Mouse (Mus musculus) spleen, postnatal 14 days (tissue): ENCODE measurements around the gene Cstb.
"Not testable (repeated sequence)": the region's sequence is repeated elsewhere in the genome, so short reads cannot be mapped to it uniquely, and the experiment has no call there.

Experiments
- DNase-seq, 2 experiments: peaks; one replicate each; pipeline ENCODE4 v3.0.0; 2021 to 2022; ENCODE audit warnings: low spot score in 2 of 2

Gene Cstb

DNA sequence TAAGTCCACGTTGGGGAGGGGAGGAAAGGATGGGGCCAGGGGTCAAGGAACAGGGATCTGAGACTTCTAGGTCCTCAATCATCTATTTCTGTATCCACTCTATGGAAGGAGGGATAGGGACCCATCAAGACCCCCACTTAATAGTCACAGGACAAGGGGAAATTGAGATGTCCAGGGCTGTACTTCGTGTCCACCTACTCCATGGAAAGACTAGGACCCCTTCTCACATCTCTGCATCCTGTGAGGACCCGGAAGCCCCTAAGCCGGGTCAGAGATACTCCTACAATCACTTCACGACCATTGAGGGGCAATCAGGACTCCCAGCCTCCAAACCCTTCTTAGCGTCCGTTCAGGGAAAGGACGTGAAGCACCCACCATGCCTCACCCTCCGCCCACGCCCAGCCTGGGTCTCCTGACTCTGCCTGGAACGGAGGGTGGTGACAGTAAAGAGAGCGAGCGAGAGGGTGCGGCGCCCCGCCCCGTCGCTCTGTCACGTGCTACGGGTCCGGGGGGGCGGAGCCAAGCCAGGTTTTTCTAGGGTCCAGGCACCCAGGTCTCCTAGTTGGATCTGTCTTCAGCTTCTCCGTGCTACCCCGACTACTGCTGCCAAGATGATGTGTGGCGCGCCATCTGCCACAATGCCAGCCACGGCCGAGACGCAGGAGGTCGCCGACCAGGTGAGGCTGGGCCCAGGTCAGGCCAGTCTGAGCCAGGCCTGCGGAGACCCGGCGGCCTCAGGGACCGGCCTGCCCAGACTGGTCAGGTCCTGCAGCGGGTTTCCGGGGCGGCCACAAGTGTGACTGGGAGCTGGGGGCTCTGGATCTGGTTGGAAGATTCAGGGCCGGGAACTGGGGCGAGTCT lies at the start of gene Cstb:
Cstb (plus strand) TSS at position 489 of the 861 bp plus-strand sequence.
- DNase-seq = peak; percentile 65 to 74

DNA sequence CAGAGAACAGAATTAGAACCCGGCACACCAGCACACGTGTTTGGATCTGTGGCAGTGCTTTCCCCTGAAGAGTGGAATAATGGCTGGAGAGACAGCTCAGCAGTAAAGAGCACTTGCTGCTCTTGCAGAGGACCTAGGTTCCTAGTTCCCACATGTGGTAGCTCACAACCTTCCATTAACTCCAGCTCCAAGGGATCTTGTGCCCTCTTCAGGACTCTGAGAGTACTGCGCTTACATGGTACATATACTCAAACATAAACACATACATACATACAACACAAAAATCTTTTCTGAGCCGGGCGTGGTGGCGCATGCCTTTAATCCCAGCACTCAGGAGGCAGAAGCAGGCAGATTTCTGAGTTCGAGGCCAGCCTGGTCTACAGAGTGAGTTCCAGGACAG lies 47.0 kb upstream of the Cstb start:
- DNase-seq = no peak

DNA sequence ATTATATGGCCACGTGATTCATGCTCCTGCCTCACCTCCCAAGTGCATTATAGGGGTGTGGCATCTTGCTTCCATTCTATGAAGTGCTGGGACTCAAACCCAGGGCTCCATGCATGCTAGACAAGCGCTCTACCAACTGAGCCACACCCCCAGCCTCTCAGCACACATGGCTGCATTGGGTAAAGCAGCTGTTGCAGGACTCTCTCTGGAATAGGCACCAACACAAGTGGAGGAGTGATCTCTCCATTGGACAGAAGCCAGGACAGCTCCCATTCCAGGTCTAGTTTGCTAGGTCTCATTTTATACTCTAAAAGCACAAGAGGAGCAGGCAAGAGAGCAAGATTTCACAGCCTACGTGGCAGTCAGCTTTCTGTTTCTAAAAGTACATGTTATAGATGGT lies 41.9 kb upstream of the Cstb start:
- no peak for DNase-seq

DNA sequence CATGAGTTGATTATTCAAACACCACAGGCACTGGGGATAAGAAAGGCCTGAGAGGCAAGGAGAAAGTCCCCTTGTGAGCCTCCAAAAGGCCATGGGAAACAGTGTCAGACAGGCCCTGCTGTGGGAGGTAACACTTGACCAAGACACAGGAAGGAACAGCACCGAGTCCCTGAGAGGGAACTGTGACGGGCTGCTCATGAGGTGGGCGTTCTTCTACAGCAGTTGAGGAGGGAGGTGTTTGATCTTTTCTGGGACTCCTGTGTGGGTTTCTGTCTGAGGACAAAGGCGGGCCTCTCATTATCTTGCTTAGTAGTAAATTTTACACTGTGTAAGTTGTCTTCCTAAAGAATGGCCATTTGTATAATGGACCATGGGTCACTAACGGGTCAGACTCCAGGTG lies 39.9 kb upstream of the Cstb start:
- no peak for DNase-seq

DNA sequence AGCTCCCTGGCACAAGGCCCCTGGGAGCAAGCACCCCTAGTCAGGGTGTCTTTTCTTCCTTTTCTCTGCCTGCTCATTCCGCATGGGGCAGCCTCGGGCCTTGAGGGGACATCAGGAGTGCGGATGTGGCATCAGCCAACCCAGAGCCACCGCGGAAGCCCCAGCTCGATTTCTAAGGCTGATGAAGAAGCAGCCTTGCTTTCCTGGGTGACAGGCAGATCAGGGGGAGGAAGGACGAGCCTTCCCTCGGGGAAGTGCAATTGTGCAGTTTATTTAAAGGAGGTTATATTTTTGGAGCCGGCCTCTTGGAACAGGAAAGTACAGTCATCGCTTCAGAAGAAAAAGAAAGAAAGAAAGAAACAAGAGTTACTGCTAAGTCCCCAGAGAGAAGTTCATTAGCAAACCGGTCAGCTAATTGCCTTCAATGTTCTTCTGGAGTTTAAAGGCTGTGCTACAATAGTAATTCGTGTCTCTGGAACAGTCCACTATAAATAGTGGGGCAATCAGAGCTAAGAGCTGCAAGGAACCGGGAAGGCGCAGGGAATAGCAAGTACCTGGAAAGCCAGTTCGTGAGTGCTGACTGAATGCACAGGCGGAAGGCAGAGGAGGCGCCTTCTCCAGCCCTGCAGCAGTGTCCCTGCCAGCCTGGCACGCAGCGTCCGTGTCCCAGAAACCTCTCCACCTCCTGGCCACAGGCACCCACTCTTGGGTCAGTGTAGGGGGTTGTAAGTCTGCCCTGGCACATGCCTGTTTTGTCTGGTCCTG lies 37.1 kb upstream of the Cstb start:
- DNase-seq = no peak

DNA sequence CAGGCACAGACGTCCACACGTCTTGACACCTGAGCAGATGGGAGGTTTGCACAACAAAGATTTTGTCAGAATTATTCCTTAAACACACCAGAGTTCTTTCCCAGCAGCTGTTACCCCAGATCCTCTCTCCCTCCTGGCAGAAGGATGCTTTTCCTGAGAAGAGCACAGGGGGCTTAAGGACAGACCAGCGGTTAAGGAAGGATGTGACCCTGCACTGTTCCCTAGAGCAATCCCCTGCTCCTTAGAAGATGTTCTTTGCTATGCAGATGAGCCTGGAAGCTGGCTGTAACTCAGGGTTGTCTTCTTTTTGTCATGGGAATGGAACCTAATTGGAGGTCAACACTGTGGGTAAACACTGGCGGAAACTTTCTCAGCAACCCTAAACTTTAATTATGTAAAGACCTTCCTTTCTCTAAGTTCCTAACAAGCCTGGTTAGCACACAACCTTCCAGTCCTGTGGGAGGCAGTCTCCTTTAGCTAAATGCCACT lies 34.4 kb upstream of the Cstb start:
- DNase-seq = no peak

DNA sequence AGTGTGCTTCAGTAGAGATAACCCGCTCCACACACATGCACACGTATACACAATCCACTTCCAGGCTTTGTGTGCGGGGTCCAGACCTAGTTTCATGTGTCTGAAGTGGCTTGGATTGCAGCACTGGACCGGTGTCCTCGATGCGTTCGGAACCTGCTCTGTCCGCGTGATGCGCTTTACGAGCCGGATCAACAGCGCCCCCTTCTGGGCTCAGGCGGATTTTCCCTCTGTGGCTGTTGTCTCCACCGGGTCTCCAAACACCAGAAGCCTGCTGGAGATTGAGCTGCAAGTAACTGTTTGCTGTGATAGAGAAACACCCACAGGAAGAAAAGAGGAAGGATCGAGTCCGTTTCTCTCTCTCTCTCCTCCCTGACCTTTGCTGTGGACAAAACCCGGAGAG lies 33.4 kb upstream of the Cstb start:
- peak; percentile 62 to 80 for DNase-seq

DNA sequence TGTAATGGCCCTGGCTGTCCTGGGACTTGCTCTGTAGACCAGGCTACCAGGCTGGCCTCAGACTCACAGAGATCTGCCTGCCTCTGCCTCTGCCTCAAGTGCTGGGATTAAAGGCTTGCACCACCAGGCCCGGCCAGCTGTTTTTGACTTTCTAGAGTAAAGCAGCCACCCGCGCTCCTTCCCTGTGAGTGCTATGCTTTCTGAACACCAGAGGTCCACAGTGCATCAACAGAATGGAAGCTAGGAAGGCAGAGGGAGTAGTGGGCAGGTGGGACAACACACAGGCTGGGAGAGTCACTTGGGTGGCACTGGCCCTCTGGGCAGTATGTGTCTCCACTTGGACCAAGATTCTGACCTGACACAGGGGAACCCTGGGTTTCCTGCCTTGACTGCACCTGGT lies 30.1 kb upstream of the Cstb start:
- DNase-seq = no peak

DNA sequence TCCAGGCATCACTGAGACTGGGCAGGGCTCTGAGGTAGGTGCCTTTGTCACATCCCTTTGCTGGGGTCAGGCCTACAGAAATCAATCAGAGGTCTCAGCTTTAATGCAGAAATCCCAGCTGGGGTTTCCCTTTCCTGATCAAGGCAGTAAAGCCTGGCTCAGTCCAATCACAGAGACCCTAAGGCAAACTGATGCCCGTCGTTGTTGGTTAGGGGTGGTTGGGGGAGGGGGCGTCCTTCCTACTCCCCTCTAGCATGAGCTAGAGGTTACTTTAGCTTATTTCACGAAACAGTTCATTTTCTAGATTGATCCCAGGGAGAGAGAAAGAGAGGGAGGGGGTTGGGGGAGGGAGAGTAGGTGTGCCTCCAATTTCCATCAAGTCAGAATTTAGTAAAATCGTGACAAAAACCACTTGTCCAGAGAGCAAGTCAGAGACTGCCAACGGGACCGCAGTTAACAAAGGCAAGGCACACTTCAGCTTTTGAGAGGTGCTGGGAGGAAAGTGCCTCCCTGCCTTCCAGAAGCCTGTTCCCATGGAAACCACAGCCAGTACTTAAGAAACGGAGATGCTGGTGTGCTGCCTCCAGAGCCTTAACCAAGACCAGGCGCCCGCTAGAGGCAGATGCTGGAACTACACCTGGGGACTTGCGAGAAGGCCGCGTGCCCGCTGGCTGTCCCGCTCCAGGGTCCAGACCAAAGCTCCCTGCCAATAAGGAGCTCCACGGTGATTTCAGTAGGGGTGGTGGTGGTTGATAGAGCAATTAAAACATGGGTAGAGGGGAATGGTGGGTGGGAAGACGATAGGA lies 29.4 kb upstream of the Cstb start:
- DNase-seq = peak; percentile 84 to 94

DNA sequence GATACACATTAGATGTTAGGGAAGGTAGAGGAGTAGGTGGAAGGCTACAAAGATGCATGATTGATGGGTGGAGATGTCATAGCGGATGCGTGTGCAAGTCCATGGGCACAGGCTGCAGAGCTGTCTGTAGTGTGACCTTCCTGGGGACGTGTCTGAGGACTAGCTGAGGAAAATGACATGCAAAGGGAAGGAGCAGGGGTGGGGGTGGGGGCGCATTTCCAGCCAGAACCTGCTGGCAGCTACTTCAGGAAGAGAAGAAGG lies 28.9 kb upstream of the Cstb start:
- no peak for DNase-seq

DNA sequence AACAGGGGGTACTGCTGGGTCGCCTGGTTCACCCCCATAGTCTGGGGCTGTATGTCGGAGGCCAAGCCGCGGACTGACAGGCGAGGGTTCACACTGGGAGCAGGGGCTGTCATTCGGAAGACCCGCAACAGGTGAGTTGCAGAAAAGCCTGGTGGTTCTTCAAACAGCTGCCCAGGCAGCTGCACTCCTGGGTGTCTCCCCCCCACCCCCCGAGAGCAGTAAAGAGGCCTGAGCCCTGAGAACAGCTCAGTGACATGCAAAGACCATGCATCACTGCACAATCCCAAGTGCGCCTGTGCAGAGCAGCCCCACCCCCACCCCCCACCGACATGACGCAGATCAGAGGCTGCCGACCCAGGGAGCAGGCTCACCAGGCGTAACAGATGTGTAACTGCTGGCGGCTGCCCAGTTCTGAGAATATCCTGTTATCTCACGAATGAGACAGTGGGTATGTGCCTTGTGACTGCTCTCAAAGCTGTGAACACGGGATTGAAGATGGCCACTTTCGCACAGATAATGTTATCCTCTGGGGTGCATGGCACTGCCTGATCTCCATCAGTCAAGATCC lies 26.3 kb upstream of the Cstb start:
- no peak for DNase-seq

DNA sequence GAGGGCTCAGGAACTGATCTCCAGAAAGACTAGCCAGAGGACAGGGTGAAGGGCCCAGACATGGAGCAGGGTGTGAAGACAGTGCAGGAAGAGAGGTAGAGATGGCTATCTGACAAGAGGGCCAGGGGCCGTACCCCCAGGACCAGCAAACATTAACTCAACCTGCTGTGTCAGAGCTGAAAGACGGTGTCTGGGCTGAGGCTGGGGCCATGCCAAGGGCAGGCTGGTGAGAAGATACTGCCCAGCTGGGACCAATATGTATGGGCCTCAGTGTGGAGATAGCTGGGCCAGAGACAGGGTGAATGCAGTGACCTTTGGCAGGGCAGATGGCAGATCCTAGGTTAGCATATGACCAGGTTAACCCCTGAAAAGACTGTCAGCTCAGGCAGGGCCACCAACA lies 24.3 kb upstream of the Cstb start:
- DNase-seq = no peak

DNA sequence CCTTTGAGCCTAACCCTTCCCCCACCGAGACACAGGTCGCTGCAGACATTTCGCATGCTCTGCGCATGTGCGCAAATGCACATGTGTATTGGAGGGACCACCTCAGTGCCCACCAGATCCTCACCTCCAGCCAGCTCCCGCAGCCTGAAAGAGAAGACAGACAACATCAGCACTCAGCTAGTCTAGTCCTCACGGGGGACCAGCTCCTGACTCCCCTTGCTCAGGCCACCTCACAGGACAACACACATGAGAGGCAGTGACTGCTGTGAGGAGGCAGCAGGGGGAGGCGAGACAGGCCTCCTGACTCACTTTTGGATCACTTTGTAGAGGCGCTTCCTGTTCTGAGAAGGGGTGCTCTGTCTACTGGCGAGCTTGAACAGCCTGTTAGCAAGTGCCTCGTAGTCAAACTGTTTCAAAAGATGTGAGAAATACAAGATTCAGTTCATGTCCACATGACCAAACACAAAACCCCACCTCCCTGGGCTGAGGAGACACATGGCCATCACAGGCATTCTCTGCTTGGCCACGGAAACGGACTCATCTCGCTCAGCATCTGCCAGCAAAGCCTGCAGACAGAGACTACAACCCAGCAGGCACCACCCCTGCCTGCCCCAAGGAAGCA lies 23.1 kb upstream of the Cstb start:
- DNase-seq = no peak

DNA sequence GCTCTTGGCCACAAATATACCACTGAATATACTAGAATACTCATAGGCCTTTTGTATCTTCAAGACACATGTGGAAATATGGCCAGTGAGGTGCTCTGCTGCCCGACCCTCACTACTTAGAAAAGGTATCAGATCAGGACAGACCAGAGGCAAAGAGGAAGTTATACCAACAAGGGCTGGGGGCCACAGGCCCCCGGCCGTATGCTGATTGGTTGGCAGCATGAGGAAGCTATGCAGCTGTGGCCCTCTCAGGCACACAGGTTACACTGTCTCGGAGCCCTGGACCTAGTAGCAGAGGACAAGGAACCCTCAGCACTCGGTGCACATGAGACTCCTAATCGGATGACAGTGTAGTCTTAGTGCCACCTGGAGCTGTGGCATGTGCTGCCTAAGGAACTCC lies 19.3 kb upstream of the Cstb start:
- DNase-seq = no peak

DNA sequence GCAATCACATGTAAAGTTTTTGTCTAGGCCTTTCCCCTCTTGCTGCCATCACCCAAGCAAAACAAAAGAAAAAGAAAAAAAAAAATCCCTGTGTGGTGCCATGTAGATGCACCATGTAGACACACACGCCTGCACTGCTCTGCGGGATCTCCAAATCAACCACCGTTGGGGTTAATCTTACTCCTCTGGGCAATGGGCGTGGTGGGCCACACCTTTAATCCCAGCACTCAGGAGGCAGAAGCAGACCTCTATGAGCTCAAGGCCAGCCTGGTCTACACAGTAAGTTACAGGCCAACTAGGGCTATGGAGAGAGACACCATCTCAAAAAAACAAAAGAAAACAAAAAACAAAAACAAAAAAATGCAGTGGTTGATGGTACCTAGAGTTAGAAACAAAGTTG lies 18.3 kb upstream of the Cstb start:
- no peak for DNase-seq

DNA sequence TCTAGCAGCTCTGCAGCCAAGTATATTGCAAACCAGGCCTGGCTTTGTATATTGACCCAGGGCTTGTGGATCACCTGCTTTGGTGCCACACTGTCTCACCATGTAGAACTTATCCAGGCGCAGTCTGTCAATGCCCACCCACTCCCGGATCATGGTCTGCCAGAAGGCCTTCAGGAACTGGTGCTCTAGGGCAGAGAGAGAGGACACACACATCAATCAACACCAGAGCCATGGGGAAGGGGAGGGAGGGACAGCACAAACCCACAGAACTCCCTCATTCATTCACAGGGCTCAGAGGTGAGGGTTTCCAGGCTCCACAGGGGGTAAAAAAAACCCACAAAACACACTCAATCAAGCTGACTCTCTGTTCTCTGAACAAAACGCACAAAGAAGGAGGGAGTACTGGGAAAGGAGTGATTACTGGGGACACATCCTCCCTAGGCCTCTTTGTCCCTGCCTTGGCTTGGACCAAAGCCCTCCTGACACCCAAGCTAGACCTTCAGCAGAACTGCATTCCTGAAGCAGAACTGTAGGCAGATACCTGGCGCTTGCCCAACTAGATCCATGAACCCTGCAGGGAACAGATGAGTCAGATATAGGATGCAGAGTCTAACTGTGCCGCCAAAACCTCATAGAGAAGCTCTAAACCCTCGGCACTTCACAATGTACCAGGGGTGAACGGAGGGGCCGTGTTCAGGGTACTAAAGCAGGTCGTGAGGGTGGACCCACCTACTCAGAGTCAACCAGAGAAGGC lies 16.3 kb upstream of the Cstb start:
- no peak for DNase-seq

DNA sequence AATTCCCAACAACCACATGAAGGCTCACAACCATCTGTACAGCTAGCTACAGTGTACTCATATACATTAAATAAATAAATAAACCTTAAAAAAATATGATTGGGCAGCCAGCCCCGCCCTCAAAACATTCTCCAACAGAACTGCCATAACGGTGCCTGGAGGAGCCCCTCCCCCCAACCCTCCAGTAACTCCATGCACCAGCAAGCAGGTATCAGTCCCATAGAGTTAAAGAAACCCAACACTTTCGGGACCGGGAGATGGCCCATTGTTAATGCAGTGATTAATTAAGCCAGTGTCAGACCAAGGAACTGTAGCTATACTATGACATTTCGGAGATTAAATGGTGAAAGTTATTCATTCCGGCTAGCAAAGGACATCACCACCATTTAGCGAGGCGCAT lies 13.6 kb upstream of the Cstb start:
- no peak for DNase-seq

DNA sequence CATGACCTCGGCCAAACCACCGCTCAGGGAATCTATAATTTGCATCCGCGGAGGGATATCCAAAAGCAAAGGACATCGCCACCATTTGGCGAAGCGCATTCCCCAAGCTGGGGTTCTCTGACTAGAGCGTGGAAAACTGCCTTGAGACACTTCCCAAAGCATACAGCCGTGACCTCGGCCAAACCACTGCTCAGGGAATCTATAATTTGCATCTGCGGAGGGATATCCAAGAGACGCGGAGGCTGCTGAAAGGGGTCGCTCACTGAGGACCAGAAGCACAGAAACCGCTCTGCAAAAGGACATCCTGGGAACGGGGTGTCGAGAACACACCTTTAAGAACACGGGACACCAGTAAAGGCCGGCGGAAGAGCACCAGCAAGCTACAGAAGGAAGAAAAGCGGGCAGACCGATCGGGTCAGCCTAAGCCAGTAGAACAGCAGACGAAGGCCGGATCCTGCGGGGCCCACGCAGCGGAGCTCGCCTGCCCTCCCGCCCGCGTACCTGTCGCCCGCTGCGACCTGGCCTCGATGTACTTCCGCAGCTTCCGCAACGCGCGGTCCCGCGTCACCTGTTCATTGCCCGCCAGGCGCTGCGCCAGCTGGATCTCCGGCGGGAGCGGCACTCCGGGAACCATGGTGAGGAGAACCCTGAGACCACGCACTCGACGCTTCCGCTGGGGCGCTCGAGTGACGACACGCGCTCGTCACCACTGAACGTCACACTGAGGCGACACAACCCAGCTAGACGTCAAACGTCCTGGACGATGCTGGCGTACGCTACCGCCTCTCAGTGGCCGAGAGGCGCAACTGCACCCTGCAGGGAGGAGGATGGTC lies 12.9 kb upstream of the Cstb start, which contains the start of gene Rrp1:
Rrp1 (minus strand) TSS at position 725 of the 833 bp plus-strand sequence.
- peak; percentile 88 to 96 for DNase-seq

DNA sequence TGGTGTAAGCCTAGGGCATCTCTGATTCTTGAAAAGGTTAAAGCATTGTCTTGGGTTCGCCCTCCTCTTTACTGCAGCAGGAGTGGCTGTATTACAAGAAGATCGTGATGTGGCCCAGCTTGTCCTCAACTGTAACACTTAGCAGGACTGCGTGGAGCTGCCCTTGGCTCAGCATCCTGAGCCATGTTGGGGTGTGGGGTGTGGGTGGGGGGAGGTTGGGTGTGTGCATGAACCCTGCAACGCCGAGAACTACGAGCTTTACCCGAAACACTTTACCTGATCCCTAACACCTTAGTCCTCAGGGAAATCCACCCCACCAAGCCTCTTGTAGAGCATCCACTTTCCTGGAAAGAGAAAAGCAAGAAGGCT lies 12.3 kb upstream of the Cstb start:
- DNase-seq = no peak

DNA sequence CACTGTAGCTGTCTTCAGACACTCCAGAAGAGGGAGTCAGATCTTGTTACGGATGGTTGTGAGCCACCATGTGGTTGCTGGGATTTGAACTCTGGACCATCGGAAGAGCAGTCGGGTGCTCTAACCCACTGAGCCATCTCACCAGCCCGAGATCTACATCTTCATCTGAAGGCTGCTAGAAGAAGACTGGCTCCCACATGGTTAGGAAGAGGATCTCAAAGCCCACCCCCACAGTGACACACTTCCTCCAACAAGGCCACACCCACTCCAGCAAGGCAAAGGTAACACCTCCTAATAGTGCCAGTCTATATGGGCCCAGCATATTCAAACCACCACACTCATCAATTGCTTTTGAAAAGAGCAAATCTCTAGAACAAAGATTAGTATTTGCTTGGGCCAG lies 10.5 kb upstream of the Cstb start:
- not testable (repeated sequence) for DNase-seq
